Mouse (Mus musculus) embryo, embryonic 10 days (tissue): ENCODE data around the gene Ssu72.

Experiments used
- DNase-seq: peaks from one replicate; pipeline ENCODE4 v3.0.0-alpha.2; 2015; ENCODE audit warnings: low spot score

The Ssu72 gene

GRCm38 (mm10) chr4:155746575-155747490, 42.2 kb downstream of the Ssu72 start:
- no peak for DNase-seq

GRCm38 (mm10) chr4:155757011-155757410, 52.4 kb downstream of the Ssu72 start:
- no peak for DNase-seq

- DNase-seq = peak; percentile 22
Measured at GRCm38 (mm10) chr4:155759862-155760612, 55.4 kb downstream of the Ssu72 start.

GRCm38 (mm10) chr4:155760613-155761355, 56.2 kb downstream of the Ssu72 start, which contains the start of gene Atad3a:
TSS of gene Atad3a (minus strand) at chr4:155761093.
- peak; percentile 98 for DNase-seq

GRCm38 (mm10) chr4:155761356-155762099, 56.9 kb downstream of the Ssu72 start:
- no peak for DNase-seq

GRCm38 (mm10) chr4:155762357-155762756, 57.8 kb downstream of the Ssu72 start:
- DNase-seq = no peak

- DNase-seq = no peak
Measured at GRCm38 (mm10) chr4:155769496-155769879, 64.9 kb downstream of the Ssu72 start.

GRCm38 (mm10) chr4:155769880-155770512, 65.4 kb downstream of the Ssu72 start:
- DNase-seq = peak; percentile 96

GRCm38 (mm10) chr4:155770626-155771025, 66.0 kb downstream of the Ssu72 start:
- no peak for DNase-seq

GRCm38 (mm10) chr4:155771706-155772105, 67.1 kb downstream of the Ssu72 start:
- DNase-seq = no peak

- no peak for DNase-seq
Measured at GRCm38 (mm10) chr4:155772786-155773185, 68.2 kb downstream of the Ssu72 start.

GRCm38 (mm10) chr4:155773335-155774078, 68.9 kb downstream of the Ssu72 start:
- DNase-seq = peak; percentile 17

GRCm38 (mm10) chr4:155774280-155774754, 69.7 kb downstream of the Ssu72 start, which contains the start of gene Vwa1:
TSS of gene Vwa1 (minus strand) at chr4:155774698.
- DNase-seq = peak; percentile 93

- DNase-seq = no peak
Measured at GRCm38 (mm10) chr4:155774971-155775740, 70.6 kb downstream of the Ssu72 start.

GRCm38 (mm10) chr4:155775855-155776254, 71.3 kb downstream of the Ssu72 start:
- DNase-seq = no peak

GRCm38 (mm10) chr4:155776704-155777335, 72.2 kb downstream of the Ssu72 start:
- peak; percentile 84 for DNase-seq

GRCm38 (mm10) chr4:155777816-155778215, 73.2 kb downstream of the Ssu72 start:
- DNase-seq = no peak

GRCm38 (mm10) chr4:155779498-155779897, 74.9 kb downstream of the Ssu72 start:
- DNase-seq = no peak

- peak; percentile 24 for DNase-seq
Measured at GRCm38 (mm10) chr4:155780895-155781294, 76.3 kb downstream of the Ssu72 start.
